Mouse (Mus musculus) small intestine, adult 2 months (tissue): ENCODE measurements around the gene Dnah11. TPM values are rescaled to one million over a fixed set of nuclear protein-coding genes. Genes with fewer than 3 reads are reported as not detected.

ENCODE experiments used
- H3K27ac ChIP-seq: fragments of 200-500 bp; 2 replicates; pipeline ENCODE4 v1.5.1; 2012; ENCODE audit warnings: low read depth, low read length, control low read depth, inconsistent platforms; ENCODE audit not compliant: insufficient read depth
- H3K27me3 ChIP-seq: fragments of 200-500 bp; 2 replicates; pipeline ENCODE4 v1.6.1; 2012; ENCODE audit warnings: mild to moderate bottlenecking, moderate library complexity, low read length, inconsistent platforms; ENCODE audit not compliant: control insufficient read depth, insufficient read depth
- H3K36me3 ChIP-seq: fragments of 200-500 bp; 2 replicates; pipeline ENCODE4 v1.6.1; 2012; ENCODE audit warnings: mild to moderate bottlenecking, low read length, control low read depth, inconsistent platforms; ENCODE audit not compliant: control insufficient read depth, insufficient read depth
- H3K4me1 ChIP-seq: fragments of 200-500 bp; 2 replicates; pipeline ENCODE4 v1.6.1; 2012; ENCODE audit warnings: low read length, inconsistent platforms, mixed read lengths; ENCODE audit not compliant: control insufficient read depth, insufficient read depth, insufficient read length
- H3K4me3 ChIP-seq: fragments of 200-500 bp; 2 replicates; pipeline ENCODE4 v1.5.1; 2012; ENCODE audit warnings: low read depth, mild to moderate bottlenecking, control low read depth, inconsistent platforms, low read length, moderate library complexity
- CTCF ChIP-seq: fragments of 200-500 bp; IDR thresholded peaks from 2 replicates; pipeline ENCODE4 v1.5.1; 2012; ENCODE audit warnings: low read depth, mild to moderate bottlenecking, control low read depth, inconsistent platforms, low read length, moderate library complexity, mixed read lengths; ENCODE audit not compliant: insufficient replicate concordance, insufficient read length; ENCODE audit errors: extremely low read depth
- POLR2A ChIP-seq: fragments of 200-500 bp; IDR thresholded peaks from 2 replicates; pipeline ENCODE4 v1.6.1; 2012; ENCODE audit warnings: low read depth, mild to moderate bottlenecking, control low read depth, inconsistent platforms, low read length, moderate library complexity
- WGBS: fragments of 180-500 bp; shearing (Covaris S2); methylation state at CpG from one replicate; pipeline ENCODE4 v1.1.7; 2018; 5-methylcytosine and 5-hydroxymethylcytosine counted together
- polyA plus RNA-seq: library from polyadenylated mRNA; depleted of rRNA; stranded (reverse); fragments of >200 nt; gene quantifications from 2 replicates; pipeline ENCODE4 v1.2.3, GENCODE M21; 2012

Gene Dnah11
- polyA plus RNA-seq, 1 experiment, result 0.01 TPM

DNA sequence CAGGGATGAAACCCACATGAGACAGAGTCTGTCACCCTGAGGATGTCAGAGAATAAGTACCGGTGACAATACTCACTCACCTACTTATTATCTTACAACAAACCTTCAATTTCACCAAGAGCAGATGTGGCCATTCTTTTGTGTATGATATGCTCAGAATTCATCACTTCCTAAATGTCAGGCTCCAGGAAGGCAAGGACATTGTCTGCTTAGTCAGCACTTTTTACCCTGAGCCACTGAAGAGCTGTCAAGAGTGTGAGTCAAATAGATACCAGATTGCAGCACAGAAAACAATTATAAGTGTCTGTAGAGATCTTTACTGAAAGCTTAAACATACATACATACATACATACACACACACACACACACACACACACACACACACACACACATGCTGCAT, 127.2 kb downstream of the Dnah11 start:
- 94% methylated on average over 1 of the region's 1 CpGs for WGBS
- Histone ChIP-seq H3K4me3 (no peak overlapping the region), H3K4me1 (no peaks in the 10 kb centered on the region), H3K36me3 (no peaks in the 10 kb centered on the region), H3K27ac (no peak overlapping the region), H3K27me3 (no peaks in the 10 kb centered on the region)
- TF ChIP-seq CTCF (no peak), POLR2A (no peak)

DNA sequence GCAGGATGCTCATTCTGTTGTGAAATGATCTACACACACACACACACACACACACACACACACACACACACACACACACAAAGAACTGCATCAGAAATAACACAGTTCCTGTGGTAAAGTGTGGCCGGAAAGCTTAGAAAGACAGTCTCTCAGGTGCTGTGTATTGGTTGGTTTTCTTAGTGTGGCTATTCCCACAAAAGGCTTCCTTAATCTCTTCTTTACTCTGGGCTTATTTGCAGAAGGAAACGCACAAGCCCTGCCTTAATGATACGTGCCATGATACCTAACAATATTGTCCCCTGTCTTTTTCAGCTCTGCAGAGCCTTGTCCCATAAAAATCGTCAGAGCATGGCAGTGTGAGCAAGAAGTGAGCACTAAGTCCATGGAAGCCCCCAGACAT, 130.1 kb downstream of the Dnah11 start:
- no peaks in the 10 kb centered on the region for H3K36me3 ChIP-seq

DNA sequence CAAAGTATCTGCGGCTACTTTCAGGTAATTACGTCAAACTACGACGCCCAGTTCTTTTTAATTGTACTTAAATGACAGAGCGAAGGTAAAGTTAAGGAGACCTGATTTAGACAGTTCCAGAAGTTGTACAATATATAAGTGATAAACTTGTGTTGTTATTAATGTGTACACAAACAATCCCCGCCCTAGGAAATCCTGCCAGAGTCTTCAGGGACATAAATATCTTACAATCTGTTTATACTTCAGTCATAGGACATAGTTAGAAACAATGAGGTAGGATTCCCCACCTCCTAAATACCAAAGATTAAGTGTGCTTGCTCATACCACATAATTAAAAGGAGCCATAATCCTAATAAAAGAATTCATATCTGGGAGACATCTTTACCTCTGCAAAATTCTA, 136.5 kb downstream of the Dnah11 start:
- Histone ChIP-seq H3K4me1 (no peaks in the 10 kb centered on the region), H3K27me3 (no peaks in the 10 kb centered on the region), H3K4me3 (no peak overlapping the region), H3K36me3 (no peaks in the 10 kb centered on the region), H3K27ac (no peak overlapping the region)
- 85% methylated on average over 6 of the region's 6 CpGs for WGBS
- TF ChIP-seq CTCF, result no peak
- TF ChIP-seq POLR2A, result no peak

More for the DNA sequence above, 130.1 kb downstream of the Dnah11 start:
- H3K27ac ChIP-seq, result no peak overlapping the region
- 56% methylated on average over 4 of the region's 4 CpGs for WGBS
- TF ChIP-seq POLR2A (no peak), CTCF (no peak)
- no peaks in the 10 kb centered on the region for H3K27me3 ChIP-seq
- H3K4me3 ChIP-seq, result no peak overlapping the region
- H3K4me1 ChIP-seq, result no peaks in the 10 kb centered on the region

DNA sequence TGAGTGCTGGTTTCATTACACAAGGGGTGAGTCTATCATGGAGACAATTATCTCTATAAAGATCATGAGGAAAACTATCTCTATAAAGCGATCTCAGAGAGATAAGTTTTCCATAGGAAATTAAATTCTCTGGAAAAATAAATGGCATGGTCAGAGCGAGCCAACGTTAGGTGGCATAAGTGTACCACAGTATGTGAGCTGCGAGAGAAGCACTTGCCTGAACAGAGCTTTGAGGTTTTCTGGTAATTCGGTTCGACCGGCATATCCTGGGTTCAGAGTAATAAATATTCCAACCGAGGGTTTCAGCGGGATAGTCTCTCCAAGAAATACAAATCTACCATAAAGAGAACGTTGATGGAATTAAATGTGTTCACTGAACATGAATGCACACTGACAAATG, 142.0 kb downstream of the Dnah11 start:
- Histone ChIP-seq H3K27ac (no peak overlapping the region), H3K4me1 (no peaks in the 10 kb centered on the region), H3K36me3 (no peaks in the 10 kb centered on the region), H3K27me3 (no peaks in the 10 kb centered on the region), H3K4me3 (no peak overlapping the region)
- TF ChIP-seq CTCF, result no peak
- no peak for TF ChIP-seq POLR2A
- WGBS, result 73% methylated on average over 10 of the region's 10 CpGs

- no peaks in the 10 kb centered on the region for H3K27me3 ChIP-seq
- no peaks in the 10 kb centered on the region for H3K4me1 ChIP-seq
- 78% methylated on average over 4 of the region's 4 CpGs for WGBS
- H3K36me3 ChIP-seq, result no peaks in the 10 kb centered on the region
- no peak for TF ChIP-seq CTCF
- H3K4me3 ChIP-seq, result no peak overlapping the region
- H3K27ac ChIP-seq, result no peak overlapping the region
Measured at GRCm38 (mm10) chr12:118045381-118045780, 153.5 kb downstream of the Dnah11 start.

DNA sequence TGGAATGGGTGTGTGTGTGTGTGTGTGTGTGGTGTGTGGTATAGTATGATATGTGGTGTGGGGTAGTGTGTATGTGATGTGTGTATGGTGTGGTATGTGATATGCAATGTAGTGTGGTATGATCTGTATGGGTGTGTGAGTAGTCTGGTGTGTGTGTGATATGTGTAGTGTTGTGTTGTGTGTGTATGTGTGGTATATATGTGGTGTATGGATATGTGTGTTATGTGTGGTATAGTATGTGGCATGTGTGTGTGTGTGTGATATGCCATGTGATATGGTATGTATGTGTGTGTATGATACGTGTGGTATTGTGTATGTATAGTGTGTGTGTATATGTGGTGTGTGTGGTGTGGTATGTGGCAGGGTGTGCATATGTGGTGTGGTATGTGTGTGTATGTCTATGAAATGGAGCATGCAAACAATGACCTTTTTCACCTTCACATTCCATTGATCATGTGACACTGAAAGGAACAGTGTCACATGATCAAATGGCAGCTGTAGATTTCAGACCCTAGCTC, 155.7 kb downstream of the Dnah11 start:
- TF ChIP-seq POLR2A (no peak), CTCF (no peak)

DNA sequence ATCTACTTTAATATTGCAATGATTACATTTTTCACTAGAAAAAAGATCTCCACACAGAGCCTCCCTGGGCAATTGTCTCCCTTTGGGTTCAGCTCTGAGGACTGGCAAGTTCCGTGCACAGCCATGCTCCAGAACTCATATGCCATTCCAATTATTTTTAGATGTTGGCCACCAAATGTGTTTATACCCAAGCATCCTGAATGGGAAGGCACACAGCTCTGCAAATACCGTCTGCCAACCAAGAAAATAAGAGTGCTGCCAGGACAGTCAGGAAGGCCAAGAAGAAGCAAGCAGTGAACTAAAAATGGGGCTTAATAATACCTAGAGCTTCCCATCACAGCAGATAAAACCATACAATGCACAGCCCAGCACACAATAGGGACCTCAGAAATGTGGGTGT, 156.6 kb downstream of the Dnah11 start:
- Histone ChIP-seq H3K4me3 (no peak overlapping the region), H3K27ac (no peak overlapping the region), H3K36me3 (no peaks in the 10 kb centered on the region), H3K27me3 (no peaks in the 10 kb centered on the region), H3K4me1 (no peaks in the 10 kb centered on the region)
- WGBS, result 75% methylated on average over 2 of the region's 2 CpGs
- TF ChIP-seq CTCF, result no peak
- no peak for TF ChIP-seq POLR2A

More for the DNA sequence above, 155.7 kb downstream of the Dnah11 start:
- no peak overlapping the region for H3K4me3 ChIP-seq
- 86% methylated on average over 1 of the region's 1 CpGs for WGBS
- no peak overlapping the region for H3K27ac ChIP-seq
- no peaks in the 10 kb centered on the region for H3K27me3 ChIP-seq
- H3K36me3 ChIP-seq, result no peaks in the 10 kb centered on the region
- no peaks in the 10 kb centered on the region for H3K4me1 ChIP-seq

DNA sequence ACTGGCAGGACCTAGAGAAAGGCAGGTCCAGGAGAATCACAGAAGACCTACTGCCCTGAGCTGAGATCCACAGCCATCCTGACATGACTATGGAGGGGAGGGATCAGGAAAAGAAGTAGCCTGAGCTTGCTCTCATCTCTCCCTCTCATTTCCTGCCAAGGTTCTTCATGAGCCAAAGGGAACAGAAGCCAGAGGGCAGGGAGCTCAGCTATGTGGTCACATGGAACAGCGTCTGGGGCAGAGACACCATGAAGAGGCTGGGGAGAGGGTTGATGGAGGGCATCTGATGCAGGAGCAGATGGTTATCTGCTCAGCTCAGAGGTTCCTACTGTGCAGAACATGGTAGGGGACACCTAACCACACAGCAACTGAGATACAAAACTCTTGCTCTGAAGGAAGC, 163.9 kb downstream of the Dnah11 start:
- WGBS, result 81% methylated on average over 1 of the region's 1 CpGs
- TF ChIP-seq CTCF (no peak), POLR2A (no peak)

More for the DNA sequence above, 163.9 kb downstream of the Dnah11 start:
- no peaks in the 10 kb centered on the region for H3K27me3 ChIP-seq
- no peaks in the 10 kb centered on the region for H3K36me3 ChIP-seq
- no peak overlapping the region for H3K27ac ChIP-seq
- H3K4me1 ChIP-seq, result no peaks in the 10 kb centered on the region
- H3K4me3 ChIP-seq, result no peak overlapping the region
